9 mouse cellular contexts compared by ENCODE assay signal in genomic region chr17:29044925-29045319, GRCm38 (mm10). TPM values are rescaled to one million over a fixed set of nuclear protein-coding genes. Genes with fewer than 3 reads are reported as not detected.
A peak's percentile ranks its signal among the peaks of the same experiment; 100 is the strongest.
DNase-seq lines count a peak whose midpoint lies in the region; ATAC-seq and TF ChIP-seq lines count a peak whose summit lies in the region.
"Had no signal": no experiment of that assay in that cellular context is flagged by ENCODE, and none has a peak within 500 bp of the region (broad histone marks: within the 10 kb centered on the region; RNA-seq: fewer than 3 reads in every experiment).

No protein-coding gene starts in this region.

- no peaks in the 10 kb centered on the region for H3K27me3 ChIP-seq in forebrain, embryonic 11.5 days (ENCODE audit: control insufficient read depth, insufficient read depth, low read length)
- no peaks in the 10 kb centered on the region for H3K27me3 ChIP-seq in forebrain, embryonic 16.5 days (replicated peaks; ENCODE audit: control insufficient read depth, insufficient read depth, low read length)
- H3K27me3 ChIP-seq in lung, embryonic 14.5 days (ENCODE audit: insufficient read depth, low read length) = no peaks in the 10 kb centered on the region

- no peak overlapping the region for H3K9ac ChIP-seq in forebrain, embryonic 11.5 days (ENCODE audit: low read length)
- no peak overlapping the region for H3K9ac ChIP-seq in forebrain, embryonic 16.5 days (replicated peaks; ENCODE audit: low read depth, low read length)
- no peak overlapping the region for H3K9ac ChIP-seq in lung, embryonic 14.5 days

- no peak overlapping the region for H3K27ac ChIP-seq in forebrain, embryonic 11.5 days (ENCODE audit: low read depth, low read length)
- no peak overlapping the region for H3K27ac ChIP-seq in forebrain, embryonic 16.5 days (ENCODE audit: low read length)
- H3K27ac ChIP-seq in lung, embryonic 14.5 days (ENCODE audit: low read depth) = no peak overlapping the region
- H3K27ac ChIP-seq in cortical plate, adult 2 months (ENCODE audit: insufficient read depth, low read length) = no peak overlapping the region

- H3K4me2 ChIP-seq in forebrain, embryonic 11.5 days (ENCODE audit: low read depth, low read length, severe bottlenecking) = no peak overlapping the region
- no peak overlapping the region for H3K4me2 ChIP-seq in forebrain, embryonic 16.5 days (ENCODE audit: low read length)
- no peak overlapping the region for H3K4me2 ChIP-seq in lung, embryonic 14.5 days

- H3K4me1 ChIP-seq in forebrain, embryonic 11.5 days (replicated peaks; ENCODE audit: control insufficient read depth, insufficient read depth, low read length) = no peaks in the 10 kb centered on the region
- H3K4me1 ChIP-seq in forebrain, embryonic 16.5 days (replicated peaks; ENCODE audit: control insufficient read depth, insufficient read depth, low read length) = peaks cover 14% of the 10 kb centered on the region; the same call in 1 of the 2 replicates
- no peaks in the 10 kb centered on the region for H3K4me1 ChIP-seq in lung, embryonic 14.5 days (ENCODE audit: insufficient read depth)
- peaks cover 1% of the 10 kb centered on the region; the same call in 1 of the 2 replicates for H3K4me1 ChIP-seq in cortical plate, adult 2 months (ENCODE audit: control insufficient read depth, insufficient read depth, low read length)

- TF ChIP-seq CTCF in lung, embryonic 14.5 days (IDR thresholded peaks at IDR 0.05; ENCODE audit: low read depth) = peak; percentile 78
- peak; percentile 62 for TF ChIP-seq CTCF in cortical plate, adult 2 months (IDR thresholded peaks at IDR 0.05; ENCODE audit: extremely low read depth, insufficient read depth, low read length)

- no peak overlapping the region for H3K4me3 ChIP-seq in forebrain, embryonic 11.5 days (ENCODE audit: low read depth, low read length)
- H3K4me3 ChIP-seq in forebrain, embryonic 16.5 days (replicated peaks; ENCODE audit: low read length) = no peak overlapping the region
- no peak overlapping the region for H3K4me3 ChIP-seq in lung, embryonic 14.5 days (ENCODE audit: low read depth, low read length)
- H3K4me3 ChIP-seq in cortical plate, adult 2 months (ENCODE audit: insufficient read depth, low read length) = no peak overlapping the region

- H3K36me3 ChIP-seq in forebrain, embryonic 11.5 days (ENCODE audit: control insufficient read depth, insufficient read depth, low read length) = peaks cover 36% of the 10 kb centered on the region
- peaks cover 36% of the 10 kb centered on the region for H3K36me3 ChIP-seq in forebrain, embryonic 16.5 days (ENCODE audit: control insufficient read depth, insufficient read depth)
- peaks cover 64% of the 10 kb centered on the region for H3K36me3 ChIP-seq in lung, embryonic 14.5 days (ENCODE audit: insufficient read depth)

- no peak for TF ChIP-seq POLR2A in cortical plate, adult 2 months (IDR thresholded peaks at IDR 0.05; ENCODE audit: extremely low read depth, insufficient read depth, low read length)

- WGBS in forebrain, embryonic 11.5 days = 75% methylated on average over 1 of the region's 1 CpGs
- 62% methylated on average over 1 of the region's 1 CpGs for WGBS in forebrain, embryonic 16.5 days
- WGBS in lung, embryonic 14.5 days = 67% methylated on average over 1 of the region's 1 CpGs

- H3K9me3 ChIP-seq in forebrain, embryonic 11.5 days (ENCODE audit: control insufficient read depth, low read length) = no peaks in the 10 kb centered on the region
- H3K9me3 ChIP-seq in forebrain, embryonic 16.5 days (ENCODE audit: control insufficient read depth, low read length) = no peaks in the 10 kb centered on the region
- H3K9me3 ChIP-seq in lung, embryonic 14.5 days (ENCODE audit: low read depth, low read length) = no peaks in the 10 kb centered on the region

- DNase-seq in forebrain, embryonic 11.5 days (ENCODE audit: low spot score) = peak; percentile 64
- DNase-seq in lung, embryonic 14.5 days = peak; percentile 71
- DNase-seq in lung, postnatal 10 days = no peak
- peak; percentile 86 for DNase-seq in retina, postnatal 1 day
- no peak for DNase-seq in ovary, adult 18-20 months (ENCODE audit: low spot score)
- no peak for DNase-seq in frontal cortex, postnatal 25 days (ENCODE audit: low spot score in 2 of 2)
- DNase-seq: thymus, postnatal 36 days had no signal

- 0 out of 2 replicates have a peak, but pooled peaks have one; percentile 19 for ATAC-seq in forebrain, embryonic 11.5 days (replicated peaks; ENCODE audit: low FRiP score)
- no peak for ATAC-seq in forebrain, embryonic 16.5 days
- no peak for ATAC-seq in lung, embryonic 14.5 days (ENCODE audit: insufficient read depth)

RNA-seq across cellular contexts. Expression of gene Srsf3, which starts 12.5 kb away (rescaled TPM):
- 823 and 865 TPM in 2 replicates for polyA plus RNA-seq in forebrain, embryonic 11.5 days (2014; fragmentation: Nextera tagmentation; extraction: Ambion mirVana)
- 571 and 653 TPM in 2 replicates for polyA plus RNA-seq in forebrain, embryonic 16.5 days (2015; fragmentation: Nextera tagmentation; extraction: Ambion mirVana)
- 716 and 730 TPM in 2 replicates for polyA plus RNA-seq in lung, embryonic 14.5 days (2014; fragmentation: Nextera tagmentation; extraction: Ambion mirVana)
- polyA plus RNA-seq in cortical plate, adult 2 months (2012; rRNA removed) = 107 and 110 TPM in 2 replicates

RNA-seq across cellular contexts. Expression of gene Stk38, which starts 37.1 kb away (rescaled TPM):
- 134 and 143 TPM in 2 replicates for polyA plus RNA-seq in forebrain, embryonic 11.5 days (2014; fragmentation: Nextera tagmentation; extraction: Ambion mirVana)
- 129 and 136 TPM in 2 replicates for polyA plus RNA-seq in forebrain, embryonic 16.5 days (2015; fragmentation: Nextera tagmentation; extraction: Ambion mirVana)
- polyA plus RNA-seq in lung, embryonic 14.5 days (2014; fragmentation: Nextera tagmentation; extraction: Ambion mirVana) = 103 and 104 TPM in 2 replicates
- 62.0 and 69.6 TPM in 2 replicates for polyA plus RNA-seq in cortical plate, adult 2 months (2012; rRNA removed)

RNA-seq across cellular contexts. Expression of gene Cdkn1a, which starts 45.9 kb away (rescaled TPM):
- polyA plus RNA-seq in forebrain, embryonic 11.5 days (2014; fragmentation: Nextera tagmentation; extraction: Ambion mirVana) = 27.3 and 33.1 TPM in 2 replicates
- 37.9 and 52.0 TPM in 2 replicates for polyA plus RNA-seq in forebrain, embryonic 16.5 days (2015; fragmentation: Nextera tagmentation; extraction: Ambion mirVana)
- polyA plus RNA-seq in lung, embryonic 14.5 days (2014; fragmentation: Nextera tagmentation; extraction: Ambion mirVana) = 12.4 and 13.6 TPM in 2 replicates
- polyA plus RNA-seq in cortical plate, adult 2 months (2012; rRNA removed) = 15.5 and 17.7 TPM in 2 replicates

Comparison
In these comparisons a context has a peak if more than half of its experiments do, and no peak if none do; other contexts are left out.
1. DNase-seq: peak in forebrain, embryonic 11.5 days (single experiment), lung, embryonic 14.5 days (single experiment) and retina, postnatal 1 day (single experiment); none in lung, postnatal 10 days (single experiment), ovary, adult 18-20 months (single experiment) and frontal cortex, postnatal 25 days (0 of 2).